Mouse (Mus musculus) ES-Bruce4 (cell line): ENCODE results near the gene Jakmip3.

Experiments used
- CTCF ChIP-seq: IDR thresholded peaks from one replicate; pipeline ENCODE4 v1.8.1; 2011; ENCODE audit warnings: low read depth, low read length
- POLR2A ChIP-seq: IDR thresholded peaks from one replicate; pipeline ENCODE4 v1.8.1; 2011; ENCODE audit warnings: low read length; ENCODE audit not compliant: insufficient read depth

- TF ChIP-seq CTCF (no peak), POLR2A (no peak)
Observed at GRCm38 (mm10) chr7:139031215-139031614, 90.7 kb downstream of the Jakmip3 start.
